Mouse (Mus musculus) small intestine, adult 2 months (tissue): ENCODE measurements around the gene Tmem141.

Experiments used
- CTCF ChIP-seq: fragments of 200-500 bp; IDR thresholded peaks from 2 replicates; pipeline ENCODE4 v1.5.1; 2012; ENCODE audit warnings: low read depth, mild to moderate bottlenecking, control low read depth, inconsistent platforms, low read length, moderate library complexity, mixed read lengths; ENCODE audit not compliant: insufficient replicate concordance, insufficient read length; ENCODE audit errors: extremely low read depth
- POLR2A ChIP-seq: fragments of 200-500 bp; IDR thresholded peaks from 2 replicates; pipeline ENCODE4 v1.6.1; 2012; ENCODE audit warnings: low read depth, mild to moderate bottlenecking, control low read depth, inconsistent platforms, low read length, moderate library complexity

DNA sequence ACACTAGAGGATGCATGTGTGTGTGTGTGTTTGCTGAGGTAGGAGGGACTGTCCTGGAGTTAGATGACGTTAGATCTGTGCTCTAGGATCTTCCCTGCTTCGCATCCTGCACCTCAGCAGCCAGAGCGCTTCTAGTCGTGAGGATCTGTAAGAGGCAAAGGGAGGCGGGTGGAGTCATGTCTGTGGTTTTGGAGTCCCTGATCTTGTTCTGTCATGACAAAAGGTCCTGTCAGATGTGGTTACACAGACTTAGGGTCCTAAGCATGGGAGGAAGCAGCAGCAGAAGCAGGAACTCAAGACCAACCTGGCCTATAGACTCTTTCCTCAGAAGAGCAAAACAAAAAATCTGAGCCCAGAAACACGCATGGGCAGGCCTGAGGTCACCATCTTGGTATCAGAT lies 1.4 kb downstream of the Tmem141 start:
- TF ChIP-seq CTCF = no peak
- no peak for TF ChIP-seq POLR2A
